8 mouse cellular contexts compared by ENCODE assay signal in the genomic region with DNA sequence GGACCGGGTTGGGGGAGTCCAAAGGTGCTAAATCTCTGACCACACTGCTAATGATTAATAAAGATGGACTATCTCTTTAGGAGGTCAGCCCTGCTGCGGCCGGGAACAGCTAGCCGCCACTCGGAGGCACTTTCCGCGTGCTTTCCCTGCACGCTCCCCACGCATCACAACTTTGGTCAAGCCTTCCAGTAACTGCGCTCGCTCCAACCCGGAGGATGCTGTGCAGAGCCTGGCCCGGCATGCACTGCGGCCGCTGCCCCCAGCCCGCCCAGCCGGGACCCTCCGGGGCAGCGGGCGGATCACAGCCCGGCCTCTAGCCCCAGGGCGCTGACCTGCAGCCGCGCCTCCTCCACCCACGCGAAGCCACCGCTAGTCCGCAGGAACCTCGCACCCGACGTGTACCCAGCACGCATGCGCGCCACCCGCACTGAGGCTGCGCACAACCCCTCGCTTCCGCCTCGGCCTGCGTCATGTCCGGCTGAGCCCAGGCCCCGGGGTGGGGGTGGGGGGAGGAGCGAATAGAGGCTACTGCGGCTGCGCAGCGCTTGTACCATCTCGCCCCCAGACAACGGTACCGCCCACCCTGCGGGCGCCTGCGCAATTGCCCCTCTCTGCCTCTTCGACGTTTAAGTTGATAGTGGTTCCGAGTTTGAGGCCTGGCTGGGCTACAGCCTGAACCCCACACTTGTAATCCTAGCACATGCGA. TPM values are rescaled to one million over a fixed set of nuclear protein-coding genes. Genes with fewer than 3 reads are reported as not detected.
DNase-seq lines count a peak whose midpoint lies in the region; ATAC-seq and TF ChIP-seq lines count a peak whose summit lies in the region.

No protein-coding gene starts in this region.

- TF ChIP-seq CTCF in MEL (IDR thresholded peaks at IDR 0.05 in 2 of 3, conservative IDR thresholded peaks at IDR 0.05 in 1 of 3; ENCODE audit: control insufficient read depth in 1 of 3, insufficient read depth in 1 of 3, low read depth in 2 of 3, low read length in 3 of 3, poor library complexity in 1 of 3, severe bottlenecking in 1 of 3): no peak
- no peak for TF ChIP-seq CTCF in cerebellum, adult 2 months (IDR thresholded peaks at IDR 0.05; ENCODE audit: borderline replicate concordance, insufficient read depth, low read depth, low read length)

- ATAC-seq in hematopoietic stem cell, adult 5-6 weeks (replicated peaks in 1 of 2; ENCODE audit: insufficient read depth in 1 of 2, low FRiP score in 2 of 2, low TSS enrichment in 1 of 2, low read depth in 1 of 2, poor library complexity in 2 of 2, severe bottlenecking in 2 of 2): peak; percentile 70 to 79
- peak; percentile 90 for ATAC-seq in lung, embryonic 16.5 days (ENCODE audit: low read depth)

- H3K9me3 ChIP-seq in MEL (replicated peaks; ENCODE audit: insufficient read depth, low read length): no peaks in the 10 kb centered on the region
- no peaks in the 10 kb centered on the region for H3K9me3 ChIP-seq in lung, embryonic 16.5 days (ENCODE audit: control insufficient read depth, low read length)

- H3K79me2 ChIP-seq in MEL (ENCODE audit: control insufficient read depth, insufficient read depth, low read length, poor library complexity): peaks cover 18% of the 10 kb centered on the region

- peaks cover 6 to 22% of the 10 kb centered on the region in 2 experiments for H3K4me1 ChIP-seq in MEL (ENCODE audit: control insufficient read depth in 1 of 2, insufficient read depth in 2 of 2, low read length in 2 of 2)
- 0 out of 2 replicates have a peak, but pooled peaks cover 2% of the 10 kb centered on the region for H3K4me1 ChIP-seq in cerebellum, adult 2 months (ENCODE audit: control insufficient read depth, insufficient read depth, low read length)
- H3K4me1 ChIP-seq in lung, embryonic 16.5 days (replicated peaks; ENCODE audit: control insufficient read depth, insufficient read depth, low read length): peaks cover 20% of the 10 kb centered on the region

- TF ChIP-seq RAD21 in MEL (IDR thresholded peaks at IDR 0.05; ENCODE audit: low read depth, low read length): no peak

- DNase-seq in MEL (ENCODE audit: low read depth, low spot score): peak; percentile 99
- DNase-seq in cerebellum, adult 2 months: peak; percentile 99 to 100
- DNase-seq in forelimb bud, embryonic 11.5 days (ENCODE audit: low read depth, low spot score): peak; percentile 99
- DNase-seq in layer of hippocampus, adult 9-10 months (ENCODE audit: low spot score): peak; percentile 85
- peak; percentile 100 for DNase-seq in ovary, postnatal 10 days (ENCODE audit: low spot score)
- peak; percentile 98 to 99 for DNase-seq in thymus, postnatal 10 days (ENCODE audit: low spot score in 2 of 2)

- under 1% methylated on average over 56 of the region's 56 CpGs for WGBS in cerebellum, adult 2 months
- WGBS in lung, embryonic 16.5 days: under 1% methylated on average over 55 of the region's 56 CpGs

- H3K36me3 ChIP-seq in MEL (ENCODE audit: control insufficient read depth in 1 of 2, insufficient read depth in 2 of 2, low read length in 2 of 2): peaks cover 6 to 20% of the 10 kb centered on the region in 2 experiments; a peak in 3 of 4 replicates
- H3K36me3 ChIP-seq in lung, embryonic 16.5 days (ENCODE audit: control insufficient read depth, insufficient read depth, low read length): peaks cover 3% of the 10 kb centered on the region; the same call in 1 of the 2 replicates

- peak overlapping the region; percentile 72 to 87 for H3K4me3 ChIP-seq in MEL (ENCODE audit: control insufficient read depth in 1 of 2, insufficient read depth in 1 of 2, low read depth in 2 of 2, low read length in 2 of 2)
- peak overlapping the region; percentile 64 for H3K4me3 ChIP-seq in cerebellum, adult 2 months (replicated peaks; ENCODE audit: insufficient read depth, low read depth, low read length)
- H3K4me3 ChIP-seq in lung, embryonic 16.5 days (ENCODE audit: low read length): peak overlapping the region; percentile 96

- peak; percentile 78 to 88 for TF ChIP-seq POLR2A in MEL (IDR thresholded peaks at IDR 0.05; ENCODE audit: control insufficient read depth in 1 of 2, insufficient read depth in 1 of 2, low read depth in 1 of 2, low read length in 2 of 2, poor library complexity in 1 of 2)
- TF ChIP-seq POLR2A in cerebellum, adult 2 months (IDR thresholded peaks at IDR 0.05; ENCODE audit: borderline replicate concordance, insufficient read depth, low read length): peak; percentile 95

- peak overlapping the region; percentile 90 for H3K27ac ChIP-seq in MEL (ENCODE audit: control insufficient read depth, low read depth, low read length)
- H3K27ac ChIP-seq in cerebellum, adult 2 months (ENCODE audit: insufficient read depth, low read length): peak overlapping the region; percentile 69
- peak overlapping the region; percentile 89 for H3K27ac ChIP-seq in lung, embryonic 16.5 days (ENCODE audit: low read length)

- peak in 1 of 2 experiments; percentile 22; a peak in 1 of 4 replicates for TF ChIP-seq EP300 in MEL (IDR thresholded peaks at IDR 0.05; ENCODE audit: low read depth in 1 of 2, low read length in 2 of 2)

- H3K9ac ChIP-seq in MEL (ENCODE audit: control insufficient read depth, low read depth, low read length, poor library complexity, severe bottlenecking): peak overlapping the region; percentile 81
- H3K9ac ChIP-seq in lung, embryonic 16.5 days (ENCODE audit: low read length): peak overlapping the region; percentile 96

- H3K27me3 ChIP-seq in MEL (ENCODE audit: control insufficient read depth in 1 of 2, insufficient read depth in 2 of 2, low read length in 2 of 2): no peaks in the 10 kb centered on the region
- H3K27me3 ChIP-seq in cerebellum, adult 2 months (ENCODE audit: control insufficient read depth, insufficient read depth, low read length): no peaks in the 10 kb centered on the region
- no peaks in the 10 kb centered on the region for H3K27me3 ChIP-seq in lung, embryonic 16.5 days (ENCODE audit: control insufficient read depth, insufficient read depth, low read depth, low read length)

- peak overlapping the region; percentile 82 for H3K4me2 ChIP-seq in lung, embryonic 16.5 days (ENCODE audit: low read depth, low read length)

TF ChIP-seq in MEL, 35 proteins besides CTCF, POLR2A, EP300 and RAD21 (continues in another document):
- TF ChIP-seq MYC (IDR thresholded peaks at IDR 0.05; ENCODE audit: low read depth, low read length) (peak; percentile 86), JUND (IDR thresholded peaks at IDR 0.05; ENCODE audit: low read depth, low read length) (no peak), ETS1 (IDR thresholded peaks at IDR 0.05; ENCODE audit: low read depth, low read length) (peak; percentile 35; the same call in 1 of the 2 replicates), UBTF (IDR thresholded peaks at IDR 0.05; ENCODE audit: borderline replicate concordance, insufficient read depth, low read depth, low read length) (no peak), TBP (IDR thresholded peaks at IDR 0.05; ENCODE audit: low read depth, low read length) (peak; percentile 53), MEF2A (IDR thresholded peaks at IDR 0.05; ENCODE audit: extremely low read depth, insufficient replicate concordance, low read depth, low read length, poor library complexity, severe bottlenecking) (no peak), MAFK (IDR thresholded peaks at IDR 0.05; ENCODE audit: borderline replicate concordance, low read depth, low read length) (no peak), GABPA (IDR thresholded peaks at IDR 0.05; ENCODE audit: low read depth, low read length) (no peak), MAZ (IDR thresholded peaks at IDR 0.05; ENCODE audit: low read depth, low read length) (peak; percentile 97), USF1 (IDR thresholded peaks at IDR 0.05; ENCODE audit: low read depth, low read length) (peak; percentile 5; the same call in 1 of the 2 replicates), E2F4 (IDR thresholded peaks at IDR 0.05; ENCODE audit: borderline replicate concordance, low read depth, low read length) (no peak), BHLHE40 (IDR thresholded peaks at IDR 0.05; ENCODE audit: borderline replicate concordance, low read depth, low read length) (no peak), NRF1 (IDR thresholded peaks at IDR 0.05; ENCODE audit: insufficient read depth, low read depth, low read length, poor library complexity, severe bottlenecking) (peak; percentile 98; the same call in 1 of the 2 replicates), USF2 (IDR thresholded peaks at IDR 0.05; ENCODE audit: borderline replicate concordance in 1 of 2, insufficient read depth in 1 of 2, low read depth in 1 of 2, low read length in 2 of 2) (no peak), KAT2A (conservative IDR thresholded peaks at IDR 0.05; ENCODE audit: low read depth, low read length) (peak; percentile 62; the same call in 1 of the 2 replicates), POLR2AphosphoS5 (IDR thresholded peaks at IDR 0.05; ENCODE audit: borderline replicate concordance, low read depth, low read length) (no peak), SMC3 (IDR thresholded peaks at IDR 0.05; ENCODE audit: low read depth, low read length) (no peak), RCOR1 (IDR thresholded peaks at IDR 0.05; ENCODE audit: low read depth, low read length) (no peak), TCF12 (IDR thresholded peaks at IDR 0.05; ENCODE audit: low read depth, low read length) (peak; percentile 51)

RNA-seq across cellular contexts. Expression of a gene that starts 4.6 kb away (rescaled TPM):
- total RNA-seq in MEL (2012; rRNA removed): 438 and 445 TPM in 2 replicates
- 100 to 1,000 TPM in 1 of 2 experiments, not detected in 1; 480 TPM for polyA plus RNA-seq in MEL (2012; ENCODE audit: insufficient read depth in 1 of 2, insufficient read length in 2 of 2, low read depth in 1 of 2, low replicate concordance in 2 of 2, missing spikeins in 1 of 2)
- 362 and 384 TPM in 2 replicates for polyA plus RNA-seq in cerebellum, adult 2 months (2012; rRNA removed)
- total RNA-seq in hematopoietic stem cell, adult 5-6 weeks (2017): 354 and 401 TPM in 2 replicates
- polyA plus RNA-seq in lung, embryonic 16.5 days (2015; fragmentation: Nextera tagmentation; extraction: Ambion mirVana): 403 and 411 TPM in 2 replicates

RNA-seq across cellular contexts. Expression of a gene that starts 4.8 kb away (rescaled TPM):
- not detected in 2 replicates for total RNA-seq in MEL (2012; rRNA removed)
- polyA plus RNA-seq in MEL (2012; ENCODE audit: insufficient read depth in 1 of 2, insufficient read length in 2 of 2, low read depth in 1 of 2, low replicate concordance in 2 of 2, missing spikeins in 1 of 2): under 1 TPM in 1 of 2 experiments, not detected in 1; 0.14 TPM
- polyA plus RNA-seq in cerebellum, adult 2 months (2012; rRNA removed): 0.64 and 0.67 TPM in 2 replicates
- total RNA-seq in hematopoietic stem cell, adult 5-6 weeks (2017): 1.3 TPM in 1 of 2 replicates, not detected in the other
- polyA plus RNA-seq in lung, embryonic 16.5 days (2015; fragmentation: Nextera tagmentation; extraction: Ambion mirVana): 0.45 and 0.49 TPM in 2 replicates

RNA-seq across cellular contexts. Expression of a gene that starts 55.9 kb away (rescaled TPM):
- total RNA-seq in MEL (2012; rRNA removed): 2.1 and 2.3 TPM in 2 replicates
- 1 to 10 TPM in 1 of 2 experiments, not detected in 1; 2.7 TPM for polyA plus RNA-seq in MEL (2012; ENCODE audit: insufficient read depth in 1 of 2, insufficient read length in 2 of 2, low read depth in 1 of 2, low replicate concordance in 2 of 2, missing spikeins in 1 of 2)
- 30.0 and 32.4 TPM in 2 replicates for polyA plus RNA-seq in cerebellum, adult 2 months (2012; rRNA removed)
- 2.1 and 2.5 TPM in 2 replicates for total RNA-seq in hematopoietic stem cell, adult 5-6 weeks (2017)
- 44.3 and 46.3 TPM in 2 replicates for polyA plus RNA-seq in lung, embryonic 16.5 days (2015; fragmentation: Nextera tagmentation; extraction: Ambion mirVana)

Comparison
In these comparisons a context has a peak if more than half of its experiments do, and no peak if none do; other contexts are left out.
1. Peak in every context shown above with its lines: DNase-seq, ATAC-seq, H3K4me3 ChIP-seq and H3K27ac ChIP-seq.